Mouse (Mus musculus) bone marrow macrophage, adult 2 months (primary cell): Measurements from ENCODE around the gene Napsa. TPM values are rescaled to one million over a fixed set of nuclear protein-coding genes. Genes with fewer than 3 reads are reported as not detected.

Experiments
- H3K27ac ChIP-seq: 2 replicates; pipeline ENCODE4 v1.5.1; 2012; ENCODE audit warnings: low read depth, low read length; ENCODE audit not compliant: insufficient read depth
- H3K4me1 ChIP-seq: 2 replicates; pipeline ENCODE4 v1.6.1; 2012; ENCODE audit warnings: low read length; ENCODE audit not compliant: control insufficient read depth, insufficient read depth
- H3K4me3 ChIP-seq: 2 replicates; pipeline ENCODE4 v1.5.1; 2012; ENCODE audit warnings: mild to moderate bottlenecking, low read length, moderate library complexity; ENCODE audit not compliant: insufficient read depth
- CTCF ChIP-seq: IDR thresholded peaks from 2 replicates; pipeline ENCODE4 v1.5.1; 2012; ENCODE audit warnings: low read depth, mild to moderate bottlenecking, low read length, moderate library complexity
- POLR2A ChIP-seq: IDR thresholded peaks from 2 replicates; pipeline ENCODE4 v1.6.1; 2012; ENCODE audit warnings: mild to moderate bottlenecking, low read depth, low read length, borderline replicate concordance
- polyA plus RNA-seq: library from polyadenylated mRNA; stranded (reverse); fragments of >200 nt; gene quantifications from 2 replicates; pipeline ENCODE4 v1.2.4, GENCODE M21; 2012; ENCODE audit not compliant: missing spikeins, insufficient read depth, insufficient read length

The Napsa gene
- polyA plus RNA-seq, 1 experiment: 224 TPM

DNA sequence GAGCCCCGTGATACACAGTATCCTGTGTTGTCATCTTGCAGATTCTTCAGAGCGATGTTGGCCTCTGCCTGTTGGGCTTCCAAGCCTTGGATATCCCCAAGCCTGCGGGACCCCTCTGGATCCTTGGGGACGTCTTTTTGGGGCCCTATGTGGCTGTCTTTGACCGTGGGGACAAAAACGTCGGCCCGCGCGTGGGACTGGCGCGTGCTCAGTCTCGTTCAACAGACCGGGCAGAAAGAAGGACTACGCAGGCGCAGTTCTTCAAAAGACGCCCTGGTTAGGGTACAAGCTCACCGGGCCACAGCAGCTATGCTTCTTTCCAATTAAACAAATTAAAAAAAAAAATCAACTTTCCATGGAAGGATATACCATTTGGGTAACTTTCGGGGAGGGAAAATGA is 14.3 kb downstream of the Napsa start:
- H3K27ac ChIP-seq: no peak overlapping the region
- no peak for TF ChIP-seq CTCF
- TF ChIP-seq POLR2A: no peak
- no peak overlapping the region for H3K4me3 ChIP-seq
- no peaks in the 10 kb centered on the region for H3K4me1 ChIP-seq

DNA sequence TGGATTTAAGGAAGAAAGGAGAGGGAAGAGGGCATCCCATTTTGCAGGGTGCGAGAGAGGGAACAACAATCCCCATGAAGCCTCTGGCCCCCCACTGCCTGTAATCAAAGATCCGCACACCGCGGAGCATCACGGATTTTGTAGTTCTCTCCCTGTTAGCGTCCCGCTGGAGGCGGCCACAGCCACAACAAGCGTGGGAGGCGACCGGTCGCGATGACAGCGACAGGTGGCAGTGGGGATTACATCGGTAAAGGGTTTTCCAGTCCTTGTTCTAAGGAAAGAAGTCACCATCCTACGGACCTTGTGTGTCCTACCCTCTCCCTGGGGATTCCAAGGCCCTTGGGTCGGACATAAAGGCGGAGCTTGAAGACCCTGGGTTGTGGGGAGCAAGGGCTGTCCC is 14.8 kb downstream of the Napsa start:
- H3K4me3 ChIP-seq: no peak overlapping the region

DNA sequence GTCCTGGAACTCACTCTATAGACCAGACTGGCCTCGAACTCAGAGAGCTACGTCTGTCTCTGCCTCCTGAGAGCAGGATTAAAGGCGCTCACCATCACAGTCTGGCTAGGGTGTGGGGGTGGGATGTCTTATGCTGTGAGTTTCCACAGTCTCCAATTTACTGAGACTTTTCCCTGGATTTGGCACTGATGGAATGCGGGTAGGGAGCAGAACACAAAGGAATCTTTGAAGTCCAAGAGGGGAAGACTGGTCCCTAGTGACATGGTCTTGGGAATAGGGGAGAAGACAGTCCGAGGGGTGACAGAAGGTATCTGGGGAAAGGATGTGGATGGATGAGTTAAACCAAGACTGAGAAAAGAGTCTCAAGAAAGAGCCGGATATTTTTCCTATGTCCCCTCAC is 15.5 kb downstream of the Napsa start:
- TF ChIP-seq CTCF: no peak
- TF ChIP-seq POLR2A: no peak
- Histone ChIP-seq H3K4me3 (no peak overlapping the region), H3K27ac (no peak overlapping the region), H3K4me1 (no peaks in the 10 kb centered on the region)

More for the DNA sequence above, 14.8 kb downstream of the Napsa start:
- TF ChIP-seq POLR2A (no peak), CTCF (no peak)
- H3K27ac ChIP-seq: no peak overlapping the region
- H3K4me1 ChIP-seq: no peaks in the 10 kb centered on the region

DNA sequence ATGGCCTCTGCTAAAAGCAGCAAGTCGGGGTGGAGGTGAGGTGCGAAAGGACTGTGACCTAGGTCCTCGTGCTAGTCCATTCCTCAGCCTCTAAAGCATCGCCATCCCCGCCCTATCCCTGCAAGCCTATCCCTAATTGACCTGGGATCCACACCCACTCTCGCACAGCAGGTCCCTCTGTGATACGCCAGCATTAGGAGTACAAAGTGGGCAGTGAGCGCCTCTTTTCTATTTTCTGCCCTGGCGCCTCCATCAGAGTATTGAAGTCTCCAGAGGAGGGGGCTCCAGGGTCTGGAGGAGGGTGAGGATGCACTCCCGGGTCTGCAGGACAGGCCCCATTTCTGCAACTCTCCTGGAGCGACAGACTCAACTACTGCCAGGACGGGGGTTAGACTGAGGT is 16.2 kb downstream of the Napsa start:
- Histone ChIP-seq H3K4me3 (no peak overlapping the region), H3K27ac (no peak overlapping the region), H3K4me1 (no peaks in the 10 kb centered on the region)
- TF ChIP-seq CTCF (no peak), POLR2A (no peak)

DNA sequence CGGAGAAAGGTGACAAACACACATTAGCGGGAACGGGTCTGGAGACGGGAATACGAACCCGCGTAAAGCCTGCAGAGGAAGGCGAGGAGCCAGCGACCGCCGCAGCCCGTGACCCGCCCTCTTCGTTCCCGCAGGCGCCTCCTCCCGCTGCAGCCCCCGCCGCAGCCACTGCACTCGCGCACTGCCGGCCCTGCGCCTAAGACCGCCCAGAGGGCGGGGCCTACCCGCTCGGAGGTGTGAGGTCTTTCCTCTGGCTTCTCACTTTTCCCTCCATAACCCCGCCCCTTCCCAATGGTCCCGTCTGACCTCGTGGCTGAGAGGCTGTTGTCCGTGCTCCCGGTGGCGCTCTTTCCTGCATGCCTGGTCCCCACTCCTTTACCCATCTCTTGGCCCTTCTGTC is 17.0 kb downstream of the Napsa start:
- Histone ChIP-seq H3K27ac (no peak overlapping the region), H3K4me3 (peak overlapping the region; percentile 27), H3K4me1 (no peaks in the 10 kb centered on the region)
- TF ChIP-seq POLR2A (no peak), CTCF (no peak)

DNA sequence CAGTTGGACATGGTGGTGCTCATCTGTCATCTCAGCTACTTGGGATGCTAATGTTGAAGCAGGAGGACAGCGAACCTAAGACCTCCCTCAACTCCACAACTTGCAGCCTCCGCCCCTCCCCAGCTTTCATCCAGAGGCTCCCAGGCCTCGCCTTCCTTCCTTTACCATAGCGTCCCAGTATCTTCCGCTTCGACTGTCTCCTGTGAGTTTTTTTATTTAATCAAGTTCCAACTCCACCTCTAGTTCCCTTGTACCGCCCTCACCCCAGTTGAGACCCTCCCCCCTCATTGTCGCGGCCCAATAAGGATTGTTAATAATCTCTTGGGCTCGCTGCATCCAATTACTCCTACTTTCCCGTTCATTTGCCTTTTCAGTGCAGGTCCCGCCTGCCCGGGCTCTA is 17.8 kb downstream of the Napsa start:
- TF ChIP-seq POLR2A (no peak), CTCF (no peak)
- H3K27ac ChIP-seq: no peak overlapping the region
- no peak overlapping the region for H3K4me3 ChIP-seq
- no peaks in the 10 kb centered on the region for H3K4me1 ChIP-seq

DNA sequence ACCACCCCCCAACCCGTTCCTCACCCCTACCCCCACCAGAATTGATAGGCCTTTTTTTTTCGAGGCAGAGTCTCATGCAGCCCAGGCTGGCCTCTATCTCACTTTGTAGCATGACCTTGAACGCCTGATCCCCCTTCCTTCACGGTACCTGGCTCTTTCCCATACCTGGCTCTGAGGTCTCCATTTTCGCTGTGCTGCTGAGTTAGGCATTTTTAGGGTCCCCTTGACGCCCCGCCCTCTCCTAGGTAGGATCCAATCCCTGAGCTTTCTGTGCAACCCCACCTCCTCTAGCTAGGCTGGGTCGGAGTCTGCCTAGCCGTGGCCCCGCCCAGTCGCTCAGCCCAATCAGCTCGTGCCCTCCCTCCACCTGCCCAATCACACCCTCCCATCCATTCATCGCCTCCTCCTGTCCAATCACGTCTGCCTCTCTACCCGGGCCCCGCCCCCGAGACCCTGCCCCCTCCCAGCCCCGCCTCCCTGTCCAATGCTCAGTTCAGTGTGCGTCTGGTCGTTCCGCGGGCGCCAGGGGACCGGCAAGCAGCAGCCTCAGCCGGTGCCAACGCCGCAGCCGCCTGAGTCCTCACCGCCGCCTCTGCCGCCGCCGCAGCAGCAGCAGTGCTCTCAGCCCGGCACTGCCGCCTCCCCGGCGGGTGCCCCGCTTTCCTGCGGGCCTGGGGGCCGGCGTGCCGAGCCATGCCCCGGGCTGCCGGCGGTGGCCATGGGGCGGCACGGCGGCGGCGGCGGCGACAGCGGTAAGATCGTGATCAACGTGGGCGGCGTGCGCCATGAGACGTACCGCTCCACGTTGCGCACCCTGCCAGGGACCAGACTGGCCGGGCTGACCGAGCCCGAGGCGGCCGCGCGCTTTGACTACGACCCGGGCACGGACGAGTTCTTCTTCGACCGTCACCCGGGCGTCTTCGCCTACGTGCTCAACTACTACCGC is 18.5 kb downstream of the Napsa start, which contains the start of gene Kcnc3:
Gene Kcnc3 (plus strand): TSS at position 263 of the 946 bp plus-strand sequence.
- Histone ChIP-seq H3K27ac (no peak within 1 kb of the TSS), H3K4me3 (peak within 1 kb of the TSS; percentile 47), H3K4me1 (no peaks in the 10 kb centered on the region)
- TF ChIP-seq POLR2A: no peak
- TF ChIP-seq CTCF: no peak

DNA sequence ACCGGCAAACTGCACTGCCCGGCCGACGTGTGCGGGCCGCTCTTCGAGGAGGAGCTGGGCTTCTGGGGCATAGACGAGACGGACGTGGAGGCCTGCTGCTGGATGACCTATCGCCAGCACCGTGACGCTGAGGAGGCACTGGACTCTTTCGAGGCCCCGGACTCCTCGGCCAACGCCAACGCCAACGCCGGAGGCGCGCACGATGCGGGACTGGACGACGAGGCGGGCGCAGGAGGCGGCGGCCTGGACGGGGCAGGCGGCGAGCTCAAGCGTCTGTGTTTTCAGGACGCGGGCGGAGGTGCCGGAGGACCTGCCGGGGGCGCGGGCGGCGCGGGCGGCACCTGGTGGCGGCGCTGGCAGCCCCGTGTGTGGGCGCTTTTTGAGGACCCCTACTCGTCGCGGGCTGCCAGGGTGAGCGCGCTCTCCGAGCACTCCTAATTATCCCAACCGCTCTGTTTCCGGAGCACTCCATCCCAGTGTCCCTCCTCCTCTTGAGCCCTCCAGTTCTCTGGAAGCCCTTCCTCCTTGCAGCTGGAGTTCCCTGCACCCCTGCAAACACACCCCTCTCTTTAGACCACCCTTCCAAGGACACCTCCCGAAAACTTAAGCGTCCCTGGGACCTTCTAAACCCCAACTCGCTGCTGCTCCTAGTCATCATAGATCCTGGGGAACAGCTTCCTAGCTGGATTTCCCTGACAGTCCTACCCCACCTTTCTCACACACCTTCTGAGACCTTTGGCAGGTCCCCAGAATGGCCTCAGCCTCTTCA is 19.4 kb downstream of the Napsa start:
- H3K4me1 ChIP-seq: no peaks in the 10 kb centered on the region
- peak overlapping the region; percentile 47 for H3K4me3 ChIP-seq
- no peak overlapping the region for H3K27ac ChIP-seq
- TF ChIP-seq POLR2A (no peak), CTCF (no peak)

DNA sequence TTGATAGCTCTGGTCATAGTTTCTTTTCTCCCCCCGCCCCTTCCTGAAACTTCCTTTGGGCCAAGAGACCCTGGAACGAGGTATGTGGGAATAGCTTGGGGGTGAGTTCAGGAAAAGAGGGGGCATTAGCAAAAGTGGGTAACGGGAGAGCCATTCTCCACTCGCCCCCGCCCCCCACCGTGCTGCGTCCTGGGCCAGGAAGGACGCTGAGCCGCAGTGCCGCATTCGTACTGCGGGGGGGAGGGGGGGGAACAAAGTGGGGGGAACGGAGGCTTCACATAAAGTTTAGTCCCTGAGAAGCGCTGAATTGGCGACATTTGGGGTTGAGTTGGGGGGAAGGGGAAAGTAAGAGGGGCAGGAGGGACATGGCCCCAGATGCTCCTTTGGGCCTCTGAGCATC is 20.9 kb downstream of the Napsa start:
- Histone ChIP-seq H3K27ac (no peak overlapping the region), H3K4me3 (no peak overlapping the region), H3K4me1 (no peaks in the 10 kb centered on the region)
- TF ChIP-seq POLR2A: no peak
- TF ChIP-seq CTCF: no peak

DNA sequence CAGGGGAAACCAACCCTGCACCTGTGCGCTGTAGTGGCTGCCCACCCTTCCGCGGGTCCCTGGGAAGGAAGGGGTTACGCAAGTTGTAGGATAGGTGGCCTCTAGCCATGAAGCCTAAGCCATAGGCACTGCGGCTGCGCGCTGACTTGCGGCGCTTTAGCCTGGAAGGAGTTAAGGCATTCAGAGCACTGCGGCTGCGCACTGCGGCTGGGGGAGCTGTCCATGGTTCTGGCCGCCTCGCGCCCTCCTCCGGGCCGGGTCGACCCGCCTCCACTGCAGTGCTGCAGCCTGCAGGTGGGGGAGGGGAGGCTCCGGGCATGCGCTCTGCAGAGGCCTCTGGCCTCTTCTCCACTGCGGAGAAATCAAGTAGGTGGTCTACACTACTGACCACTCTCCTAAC is 21.6 kb downstream of the Napsa start:
- Histone ChIP-seq H3K4me1 (no peaks in the 10 kb centered on the region), H3K27ac (no peak overlapping the region), H3K4me3 (no peak overlapping the region)
- no peak for TF ChIP-seq CTCF
- TF ChIP-seq POLR2A: no peak
